Mouse (Mus musculus): ENCODE data around the gene Vmn2r9. TPM values are rescaled to one million over a fixed set of nuclear protein-coding genes. Genes with fewer than 3 reads are reported as not detected.
A peak's percentile ranks its signal among the peaks of the same experiment; 100 is the strongest.
"Not testable (repeated sequence)": the region's sequence is repeated elsewhere in the genome, so short reads cannot be mapped to it uniquely, and the experiment has no call there.

Vmn2r9 gene
- polyA plus RNA-seq, 1 experiment: not detected

DNA sequence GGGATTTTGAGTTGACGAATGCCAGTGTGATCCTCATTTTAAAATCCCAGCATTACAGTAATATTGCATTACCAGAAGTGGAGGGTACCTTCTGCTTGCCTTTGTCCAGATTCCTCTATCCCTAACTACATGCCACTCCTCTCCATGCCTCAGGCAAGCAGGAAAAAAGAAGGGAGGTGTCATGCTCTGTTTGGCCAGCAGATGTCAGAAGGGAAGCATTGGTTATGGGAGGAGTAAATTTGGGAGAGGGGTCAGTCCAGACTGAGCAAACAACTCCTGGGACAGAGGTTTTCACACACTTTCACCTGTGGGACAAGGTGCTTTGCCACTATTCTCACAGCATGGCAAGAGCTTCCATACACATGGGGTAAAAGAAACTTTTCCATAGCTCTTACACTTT lies 62.0 kb downstream of the Vmn2r9 start:
- not testable (repeated sequence) for H3K4me1 ChIP-seq (ENCODE audit: control insufficient read depth, insufficient read depth, low read length); H3K36me3 ChIP-seq (ENCODE audit: control insufficient read depth, insufficient read depth, low read length); H3K4me3 ChIP-seq (ENCODE audit: control insufficient read depth, low read depth, low read length); H3K27ac ChIP-seq (ENCODE audit: control insufficient read depth, insufficient read depth, low read depth, low read length); H3K27me3 ChIP-seq (ENCODE audit: control insufficient read depth, insufficient read depth, low read length)
- TF ChIP-seq CTCF (IDR thresholded peaks at IDR 0.05; ENCODE audit: control insufficient read depth, insufficient read depth, insufficient replicate concordance, low read depth, low read length): 0 out of 2 replicates have a peak, but pooled peaks have one; percentile 20

Other genes starting within 250 kb of the Vmn2r9 start
- 35.3 and 36.8 TPM in 2 replicates for gene Gak, start 222.8 kb downstream of the Vmn2r9 start, polyA plus RNA-seq (2012; rRNA removed)
- 128 and 145 TPM in 2 replicates for gene Tmem175, start 222.8 kb downstream of the Vmn2r9 start, polyA plus RNA-seq (2012; rRNA removed)
- gene Idua, start 192.3 kb downstream of the Vmn2r9 start, polyA plus RNA-seq (2012; rRNA removed): 3.6 and 3.8 TPM in 2 replicates
- 4.7 and 4.8 TPM in 2 replicates for gene Dgkq, start 182.9 kb downstream of the Vmn2r9 start, polyA plus RNA-seq (2012; rRNA removed)
- gene Slc26a1, start 177.0 kb downstream of the Vmn2r9 start, polyA plus RNA-seq (2012; rRNA removed): 0.04 and 0.09 TPM in 2 replicates
- gene Fgfrl1, start 160.2 kb downstream of the Vmn2r9 start, polyA plus RNA-seq (2012; rRNA removed): 28.9 and 34.7 TPM in 2 replicates
- 11.6 and 16.4 TPM in 2 replicates for gene Rnf212, start 77.6 kb downstream of the Vmn2r9 start, polyA plus RNA-seq (2012; rRNA removed)
- gene Tmed11, start 57.2 kb downstream of the Vmn2r9 start, polyA plus RNA-seq (2012; rRNA removed): not detected in 2 replicates
- gene Vmn2r8, start 43.8 kb downstream of the Vmn2r9 start, polyA plus RNA-seq (2012; rRNA removed): 0.01 TPM in 1 of 2 replicates, not detected in the other
- not detected in 2 replicates for gene Vmn2r10, start 153.9 kb upstream of the Vmn2r9 start, polyA plus RNA-seq (2012; rRNA removed)
- not detected in 2 replicates for gene Vmn2r11, start 207.0 kb upstream of the Vmn2r9 start, polyA plus RNA-seq (2012; rRNA removed)
- not detected in 2 replicates for gene Vmn2r12, start 245.3 kb upstream of the Vmn2r9 start, polyA plus RNA-seq (2012; rRNA removed)

Data from testis, adult 2 months (tissue).